Mouse (Mus musculus) adrenal gland, postnatal 14 days (tissue): ENCODE results near the gene Brsk2. TPM values are rescaled to one million over a fixed set of nuclear protein-coding genes. Genes with fewer than 3 reads are reported as not detected.
A peak's percentile ranks its signal among the peaks of the same experiment; 100 is the strongest.

Experiments
- DNase-seq: peaks from one replicate; pipeline ENCODE4 v3.0.0; 2021; ENCODE audit warnings: mixed read lengths
- total RNA-seq: library from RNA; stranded (reverse); gene quantifications from 2 replicates; pipeline ENCODE4 v1.2.3, GENCODE M21; 2021

Brsk2 gene
- total RNA-seq, 1 experiment from 2014 or later = 3.0 TPM

DNA sequence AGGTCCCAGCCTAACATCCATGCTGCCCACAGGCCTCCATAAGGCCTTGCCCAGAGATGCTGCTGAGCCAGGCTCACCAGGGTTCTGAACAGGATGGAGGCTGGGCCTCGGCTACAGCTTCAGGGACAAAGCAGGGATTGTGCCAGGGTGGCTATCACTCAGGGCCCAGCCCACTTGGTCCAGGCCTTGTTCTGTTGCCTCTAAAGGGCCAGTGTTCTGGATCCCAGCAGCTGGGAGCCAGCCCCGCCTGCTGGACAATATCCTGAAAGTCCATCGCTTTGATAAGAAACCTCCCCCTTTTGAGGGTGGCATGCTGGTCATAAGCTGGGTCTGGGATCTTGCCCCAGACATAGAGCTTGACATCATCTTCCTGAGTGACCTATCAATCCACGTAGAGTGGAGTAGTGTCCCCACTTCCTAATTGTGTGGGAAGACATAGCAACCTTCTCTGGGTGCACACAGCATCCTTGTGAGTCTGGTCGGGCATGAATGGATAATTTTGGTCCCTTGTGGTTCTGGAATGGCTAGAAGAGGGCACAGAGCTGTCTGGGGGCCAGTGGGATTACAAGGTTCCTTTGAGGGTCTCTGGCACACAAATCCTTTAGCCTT, 6.1 kb downstream of the Brsk2 start:
- DNase-seq = no peak

DNA sequence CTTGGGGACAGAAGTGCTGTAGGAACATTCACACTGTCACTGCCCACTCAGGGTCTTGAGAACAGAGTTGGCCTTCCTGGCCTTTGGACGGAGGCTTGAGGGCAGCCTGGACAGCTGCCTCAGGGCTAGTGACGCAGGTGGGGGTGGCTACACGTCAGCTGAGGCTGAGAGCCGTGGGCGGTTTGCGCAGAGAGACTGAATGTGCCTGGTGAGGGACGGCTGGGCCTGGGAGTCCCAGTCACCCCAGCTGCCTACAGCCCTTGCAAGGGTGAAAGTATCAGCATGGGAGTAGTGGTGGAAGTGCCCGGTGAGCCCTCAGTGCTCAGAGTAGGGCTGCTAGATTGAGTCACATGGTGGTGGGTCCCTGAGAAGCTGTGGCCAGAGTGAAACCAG, 6.6 kb downstream of the Brsk2 start:
- DNase-seq = no peak

DNA sequence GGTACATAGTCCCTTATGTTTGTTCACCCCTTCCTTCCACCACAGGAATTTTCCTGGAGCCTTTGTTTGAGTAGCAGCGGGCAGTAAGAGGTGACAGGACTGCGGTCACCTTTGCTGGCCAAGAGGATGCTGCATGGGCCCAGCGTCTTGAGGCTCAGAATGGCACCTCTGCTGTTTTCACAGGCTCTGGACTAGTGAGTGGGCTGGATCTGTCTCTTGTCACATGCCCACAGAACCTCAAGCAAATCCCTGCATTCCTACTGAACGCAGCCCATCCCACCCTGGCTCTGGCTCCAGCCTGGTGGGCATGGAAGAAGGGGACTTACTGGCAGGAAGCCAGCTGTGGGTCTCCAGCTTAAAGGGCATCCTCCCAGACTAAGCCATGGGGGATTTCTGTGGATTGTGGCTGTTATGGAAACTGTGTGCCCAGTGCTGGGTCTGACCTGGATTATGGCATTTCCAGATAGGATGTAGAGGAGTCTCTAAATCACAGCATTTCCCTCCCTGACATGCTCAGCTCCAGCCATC, 8.0 kb downstream of the Brsk2 start:
- no peak for DNase-seq

DNA sequence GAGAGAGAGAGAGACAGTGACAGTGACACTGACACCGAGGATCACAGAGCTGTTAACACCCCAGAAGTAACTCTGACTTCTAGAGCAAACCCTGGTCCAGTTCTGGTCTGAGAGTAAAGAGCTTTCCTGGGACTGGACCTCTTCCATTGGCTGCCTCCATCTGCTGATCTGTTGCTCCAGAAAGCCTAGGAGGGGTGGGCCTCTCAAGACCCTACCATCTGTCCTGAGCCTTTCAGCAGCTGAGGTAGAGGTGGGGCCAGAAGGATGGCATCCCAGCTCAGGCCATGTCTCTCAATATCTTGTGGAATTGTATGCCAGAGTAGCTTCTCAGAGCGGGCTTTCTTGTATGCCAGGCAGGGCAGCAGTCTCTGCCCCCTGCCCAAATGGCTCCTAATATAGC, 8.7 kb downstream of the Brsk2 start:
- no peak for DNase-seq

DNA sequence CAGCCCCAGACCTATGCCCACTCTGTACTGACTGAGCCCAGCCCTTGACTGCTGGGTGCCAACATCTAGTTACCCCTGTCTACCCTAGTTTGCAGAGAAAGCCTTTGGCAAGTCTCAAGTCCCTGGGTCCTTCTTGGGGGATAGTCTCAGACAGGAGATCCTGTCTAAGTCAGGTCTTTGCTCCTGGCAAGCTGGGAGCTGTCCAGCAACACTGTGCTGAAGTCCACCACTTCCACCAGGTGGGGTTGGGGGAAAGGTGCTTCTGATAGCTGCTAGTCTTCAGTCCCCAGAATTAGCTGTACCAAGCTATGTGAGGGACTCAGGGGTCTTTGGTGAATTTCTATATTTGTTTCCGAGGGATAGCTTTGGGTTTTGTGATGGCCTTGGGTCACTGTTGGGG, 9.6 kb downstream of the Brsk2 start:
- peak; percentile 47 for DNase-seq

DNA sequence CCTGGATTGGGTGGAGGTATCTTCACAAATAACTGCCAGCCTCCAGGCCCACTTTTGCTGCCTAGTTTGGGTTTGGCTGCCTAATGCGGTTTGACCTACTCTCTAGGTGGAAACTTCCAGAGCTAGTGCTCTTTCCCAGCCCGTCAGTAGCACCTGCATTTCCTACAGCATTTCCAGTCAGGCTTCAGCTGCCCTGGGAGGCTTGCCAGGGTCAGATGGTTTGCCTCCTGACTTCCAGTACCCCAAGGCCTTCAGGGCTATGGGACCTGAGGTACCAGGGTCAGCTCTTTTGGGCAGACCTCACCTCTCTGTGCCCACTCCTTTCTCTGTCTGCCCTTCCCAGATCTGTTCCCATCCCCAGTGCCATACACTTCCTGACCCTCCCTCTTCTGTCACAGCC, 11.4 kb downstream of the Brsk2 start:
- no peak for DNase-seq

DNA sequence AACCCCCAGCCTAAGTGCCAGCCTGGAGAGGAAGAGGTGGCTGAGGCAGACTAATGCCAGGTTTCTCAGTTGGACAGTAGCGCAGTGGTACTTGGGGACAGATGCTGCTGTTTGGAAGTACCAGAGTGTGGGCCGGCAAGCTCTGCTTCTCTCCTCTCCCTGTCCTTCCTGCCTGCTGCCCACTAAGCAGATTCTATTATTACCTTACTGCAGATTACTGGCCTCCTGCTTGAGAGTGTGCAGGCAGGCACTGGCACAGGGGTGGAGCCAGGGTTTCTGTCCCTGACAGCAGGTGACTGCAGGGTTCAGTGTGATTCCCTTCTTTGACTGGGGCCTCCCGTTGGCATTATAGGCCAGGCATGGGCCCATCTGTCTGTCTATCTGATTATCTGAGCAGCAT, 11.9 kb downstream of the Brsk2 start:
- DNase-seq = no peak

DNA sequence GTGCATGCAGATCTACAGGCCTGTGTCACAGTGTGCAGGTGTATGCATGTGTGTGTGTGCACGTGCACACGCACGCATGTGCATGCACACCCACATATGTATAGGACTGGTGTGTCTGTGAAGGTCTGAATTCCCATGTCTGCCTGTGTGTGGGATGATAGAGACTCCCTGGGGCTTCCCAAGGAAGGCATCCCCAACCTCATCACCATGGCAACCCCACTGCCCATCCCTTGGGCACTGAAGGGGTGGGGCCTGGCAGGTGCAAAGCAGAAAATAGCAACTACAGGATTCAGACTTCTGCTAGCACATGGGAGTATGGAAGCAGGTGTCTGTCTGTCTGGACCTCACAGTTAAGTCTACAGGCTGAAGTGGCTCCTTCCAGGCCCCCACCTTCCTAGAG, 13.0 kb downstream of the Brsk2 start:
- no peak for DNase-seq

DNA sequence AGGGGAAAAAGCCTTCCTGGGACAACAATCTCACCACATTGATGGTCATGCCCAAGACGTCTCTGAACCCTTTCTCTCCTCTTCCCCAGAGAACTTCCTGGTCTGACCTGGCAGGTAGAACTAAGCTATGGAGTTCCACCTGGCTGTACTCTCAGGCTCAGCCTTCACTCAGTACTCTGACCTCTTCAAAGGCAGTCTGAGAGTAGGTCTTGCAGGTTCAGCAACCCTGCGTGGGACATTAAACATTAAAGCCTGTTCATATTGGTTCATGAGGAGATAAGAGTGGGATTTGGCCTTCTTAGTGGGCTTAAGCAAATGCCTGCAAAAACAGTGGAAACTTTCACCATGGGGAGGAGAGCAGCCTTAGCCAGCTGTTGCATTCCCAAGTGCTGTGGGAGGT, 16.7 kb downstream of the Brsk2 start:
- no peak for DNase-seq

DNA sequence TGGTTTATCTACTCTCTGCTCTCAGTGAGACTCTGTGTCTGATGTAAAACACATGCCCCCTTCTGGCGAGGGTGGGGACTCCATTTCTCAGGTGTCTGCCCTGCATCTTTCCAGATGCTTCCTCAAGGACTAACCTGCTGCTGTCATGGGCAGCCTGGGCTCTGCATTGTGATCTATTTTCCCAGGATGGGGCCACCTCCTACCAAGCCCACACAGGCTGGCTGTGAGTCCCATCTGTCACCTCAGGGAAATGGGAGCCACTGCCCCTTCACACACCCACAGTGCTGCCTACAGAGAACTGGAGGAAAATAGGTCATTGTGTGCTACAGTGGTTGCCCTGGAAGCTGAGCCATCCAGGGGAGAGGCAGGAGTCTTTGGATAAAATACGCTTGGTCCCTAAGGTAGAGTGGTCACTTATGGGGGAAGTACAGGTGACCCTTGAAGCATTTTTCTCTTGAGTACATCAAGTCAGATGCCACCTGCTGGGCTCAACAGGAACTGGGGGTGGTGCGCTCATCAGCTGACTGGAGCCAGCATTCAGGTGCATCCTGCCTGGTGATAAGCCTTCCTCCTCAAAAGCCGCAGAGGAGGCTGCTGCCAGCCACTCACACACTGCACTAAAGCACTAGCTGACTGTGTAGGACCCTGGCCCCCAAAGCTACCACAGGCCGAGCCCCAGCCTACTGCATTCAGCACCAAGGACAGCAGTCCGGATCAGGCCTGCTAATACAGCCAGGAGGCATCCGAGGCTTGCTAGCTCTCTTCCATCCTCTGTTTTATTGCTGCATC, 23.5 kb downstream of the Brsk2 start:
- DNase-seq = peak; percentile 72

DNA sequence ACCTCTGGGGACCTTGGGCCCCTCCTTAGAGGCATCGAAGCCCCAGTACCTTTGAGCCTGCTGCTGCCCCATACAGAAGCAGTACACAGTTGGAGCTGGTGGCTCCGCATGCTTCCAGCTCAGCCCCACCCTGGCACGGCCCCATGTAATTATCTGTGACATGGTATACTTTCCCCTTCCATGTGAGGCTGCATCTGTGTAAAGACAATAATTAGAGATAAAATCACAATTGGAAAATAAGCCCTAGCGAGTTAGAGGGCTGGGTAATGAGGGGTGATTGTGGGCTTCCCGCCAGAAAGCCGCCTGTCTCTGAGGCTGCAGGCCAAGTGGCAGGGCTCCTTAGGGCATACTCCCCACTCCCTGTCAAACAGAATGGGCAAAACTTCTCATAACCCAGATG, 28.5 kb downstream of the Brsk2 start:
- no peak for DNase-seq

DNA sequence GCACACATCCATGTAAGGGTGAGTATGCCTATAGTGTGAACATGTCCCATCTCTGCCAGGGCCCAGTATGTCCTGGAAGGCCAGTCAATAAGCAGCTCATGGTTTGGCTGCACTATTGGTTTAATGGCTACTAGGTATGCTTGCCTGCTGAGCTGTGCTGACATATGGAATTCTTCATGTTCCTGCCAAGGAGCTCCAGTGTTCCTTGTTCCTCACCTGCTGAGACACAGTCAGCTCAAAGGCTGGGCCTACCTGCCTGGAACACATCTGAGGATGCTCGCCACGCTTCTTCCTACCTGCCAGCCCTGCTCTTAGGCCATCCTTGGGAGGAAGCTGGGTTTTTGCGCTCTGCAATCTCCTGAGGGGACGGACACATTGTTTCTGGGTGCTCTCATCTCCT, 29.7 kb downstream of the Brsk2 start:
- DNase-seq = no peak

DNA sequence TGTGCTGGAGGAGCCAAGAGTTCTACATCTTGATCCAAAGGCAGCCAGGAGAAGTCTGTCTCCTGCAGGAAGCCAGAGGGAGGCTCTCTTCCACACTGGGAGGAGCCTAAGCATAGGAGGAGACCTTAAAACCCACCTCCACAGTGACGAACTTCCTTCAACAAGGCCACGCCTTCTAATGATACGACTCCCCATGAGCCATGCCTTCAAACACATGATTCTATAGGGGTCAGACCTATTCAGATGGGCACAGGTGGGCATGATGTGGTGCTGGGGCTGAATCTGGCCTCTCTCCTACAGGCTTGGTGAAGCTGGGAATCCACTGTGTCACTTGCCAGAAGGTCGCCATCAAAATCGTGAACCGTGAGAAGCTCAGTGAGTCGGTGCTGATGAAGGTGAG, 31.7 kb downstream of the Brsk2 start:
- DNase-seq = no peak

DNA sequence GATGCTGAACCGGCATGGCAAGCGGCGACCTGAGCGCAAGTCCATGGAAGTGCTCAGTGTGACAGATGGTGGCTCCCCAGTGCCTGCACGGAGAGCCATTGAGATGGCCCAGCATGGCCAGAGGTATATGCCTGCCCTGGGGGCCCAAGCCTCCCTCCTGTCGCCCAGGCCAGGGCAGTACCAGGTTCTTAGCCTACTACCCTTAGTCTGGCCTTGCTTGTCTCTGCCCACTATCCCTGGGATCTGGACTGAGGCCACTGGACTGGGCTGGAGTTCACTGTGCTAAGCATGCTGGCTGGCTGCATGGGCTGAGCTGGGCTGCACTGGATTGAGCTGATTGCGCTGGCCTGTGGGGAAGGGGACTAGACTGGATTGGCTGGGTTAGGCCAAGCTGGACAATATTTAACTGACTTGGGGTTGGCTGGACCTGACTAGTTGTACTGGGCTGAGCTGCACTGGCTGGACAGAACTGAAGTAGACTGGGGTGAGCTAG, 38.8 kb downstream of the Brsk2 start:
- no peak for DNase-seq

DNA sequence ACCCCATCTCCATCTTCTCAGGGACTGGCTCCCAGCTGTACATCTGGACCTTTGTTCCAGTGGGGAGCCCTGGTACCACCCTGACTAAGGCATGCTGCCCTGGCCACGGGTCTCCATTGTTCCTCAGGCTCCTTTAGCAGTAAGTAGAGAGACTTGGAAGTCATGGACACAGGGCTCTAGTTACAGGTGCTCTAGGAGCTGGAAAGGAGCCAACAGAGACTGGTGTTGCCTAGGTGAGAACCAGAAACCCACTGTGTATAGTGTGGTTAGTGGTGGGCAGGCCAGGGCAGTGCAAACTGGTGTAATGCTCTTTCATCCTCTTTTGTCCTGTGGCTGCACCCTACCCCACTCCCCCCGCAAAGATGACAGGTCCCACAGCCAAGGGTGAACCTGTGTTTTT, 41.6 kb downstream of the Brsk2 start:
- DNase-seq = no peak

DNA sequence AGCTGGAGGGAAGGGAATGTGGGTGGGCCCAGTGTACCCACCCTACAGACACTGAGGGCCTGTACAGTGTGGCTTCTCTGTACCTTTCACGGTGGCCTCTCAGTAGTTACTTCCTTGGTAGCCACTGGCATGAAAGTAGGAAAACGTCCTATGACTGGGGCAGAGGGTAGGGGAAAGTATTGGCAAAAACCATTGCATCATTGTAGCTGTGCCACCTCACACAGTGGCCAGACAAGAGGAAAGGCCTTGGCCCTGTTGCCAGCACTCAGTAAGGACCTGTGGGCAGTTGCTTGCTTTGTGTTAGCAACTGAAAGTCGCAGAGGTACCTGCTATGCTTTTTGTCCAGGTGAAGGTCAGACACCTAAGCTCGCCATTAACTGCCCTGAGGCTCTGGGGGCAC, 44.6 kb downstream of the Brsk2 start:
- peak; percentile 34 for DNase-seq

DNA sequence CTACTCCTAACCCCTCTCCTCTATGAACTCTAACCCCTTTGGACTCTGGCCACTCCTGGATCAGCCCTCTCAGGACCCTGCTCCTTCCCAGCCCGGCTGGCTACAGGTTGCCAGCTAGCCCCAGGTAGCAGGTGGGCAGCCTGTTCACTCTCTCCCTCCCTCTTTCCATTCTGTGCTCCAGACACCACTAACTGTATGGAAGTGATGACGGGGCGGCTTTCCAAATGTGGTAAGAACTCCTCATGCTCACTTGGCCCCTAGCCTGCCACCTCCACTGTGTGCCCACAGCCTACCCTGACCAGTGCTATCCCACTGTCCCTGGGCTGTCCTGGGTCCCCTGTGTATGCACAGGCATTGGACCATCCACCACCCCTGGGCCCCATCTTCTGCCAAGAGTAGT, 51.1 kb downstream of the Brsk2 start:
- DNase-seq = no peak

DNA sequence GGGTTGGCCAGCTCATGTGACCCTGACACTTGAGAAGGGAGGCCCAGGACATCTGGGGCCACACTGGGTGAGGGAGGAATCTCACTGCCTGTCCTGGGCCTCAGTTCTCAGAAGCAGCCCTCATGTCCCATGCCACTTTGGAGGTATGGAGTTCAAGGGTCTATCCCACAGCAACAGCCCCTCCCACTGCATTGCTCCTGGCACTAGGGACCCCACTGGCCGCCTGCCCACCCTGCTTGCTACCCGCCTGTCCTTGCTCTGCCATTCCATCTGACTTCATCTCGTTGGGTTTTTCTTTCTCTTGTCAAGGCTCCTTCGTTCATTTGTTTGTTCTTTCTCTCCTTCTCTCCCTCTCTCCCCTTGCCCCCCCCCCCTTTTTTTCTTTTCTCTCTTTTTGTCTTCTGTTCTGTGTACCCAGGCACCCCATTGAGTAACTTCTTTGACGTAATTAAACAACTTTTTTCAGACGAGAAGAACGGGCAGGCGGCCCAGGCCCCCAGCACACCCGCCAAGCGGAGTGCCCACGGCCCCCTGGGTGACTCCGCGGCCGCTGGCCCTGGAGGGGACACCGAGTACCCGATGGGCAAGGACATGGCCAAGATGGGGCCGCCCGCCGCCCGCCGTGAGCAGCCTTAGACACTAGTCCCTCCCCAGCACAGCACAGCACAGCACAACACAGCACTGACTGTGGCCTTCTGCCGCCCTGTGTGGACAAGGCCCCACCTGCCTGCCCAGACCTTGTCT, 52.2 kb downstream of the Brsk2 start:
- peak; percentile 53 for DNase-seq

DNA sequence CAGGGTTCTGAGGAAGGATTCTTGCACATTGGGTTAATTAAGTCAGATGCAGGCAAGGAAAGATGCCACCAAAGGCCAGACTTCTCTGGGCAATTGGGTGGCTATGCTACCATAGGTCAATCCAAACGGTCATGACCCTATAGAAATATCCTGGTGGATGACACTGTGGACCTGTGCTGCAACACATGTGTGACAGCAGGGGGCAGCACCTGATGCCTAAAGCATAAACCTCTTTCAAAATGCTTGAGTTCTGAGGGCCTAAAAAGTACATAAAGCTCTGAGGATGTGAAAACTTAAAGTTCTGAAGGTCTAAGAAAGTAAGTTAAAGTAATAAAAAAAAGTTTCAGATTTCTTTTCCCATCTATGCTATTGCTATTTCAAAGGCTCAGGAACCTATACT, 67.0 kb downstream of the Brsk2 start:
- DNase-seq = peak; percentile 62

DNA sequence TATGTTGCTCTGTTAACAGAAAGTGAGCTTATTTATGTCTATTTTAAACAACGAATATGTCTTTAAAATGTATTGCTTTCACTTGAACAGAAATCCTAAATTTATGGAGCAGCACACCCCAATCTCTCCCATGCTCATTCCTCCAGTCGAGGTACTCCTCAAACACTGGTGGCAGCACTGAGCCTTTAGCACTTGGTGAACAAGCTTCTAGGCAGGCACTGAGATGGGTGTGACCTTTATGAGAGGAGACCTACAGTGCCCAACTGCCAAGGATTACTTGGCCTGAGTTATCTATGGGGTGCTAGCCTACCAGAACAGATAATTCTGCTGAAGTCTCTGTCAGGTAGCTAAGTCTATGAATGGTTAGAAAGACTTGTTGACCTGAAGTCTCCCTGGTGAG, 70.1 kb downstream of the Brsk2 start:
- no peak for DNase-seq

DNA sequence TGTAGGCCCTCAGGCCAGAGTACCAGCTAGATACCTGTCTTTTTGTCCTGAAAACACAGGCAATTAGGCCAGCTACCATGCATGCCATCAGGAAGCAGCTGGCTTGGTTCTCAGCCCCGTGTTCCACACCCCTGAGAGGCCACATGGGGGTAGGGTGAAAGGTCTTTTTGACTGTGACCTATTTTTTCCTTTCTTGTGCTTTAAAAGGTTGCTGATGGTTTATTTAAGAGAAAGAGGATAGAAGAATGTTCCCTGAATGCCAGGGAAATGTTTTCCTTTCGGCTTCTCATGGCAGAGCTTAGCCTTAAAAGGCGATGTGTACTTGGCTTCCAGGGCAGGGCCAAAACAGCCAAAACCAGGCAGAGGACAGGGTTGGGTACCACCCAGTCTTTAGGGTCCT, 71.3 kb downstream of the Brsk2 start:
- no peak for DNase-seq

DNA sequence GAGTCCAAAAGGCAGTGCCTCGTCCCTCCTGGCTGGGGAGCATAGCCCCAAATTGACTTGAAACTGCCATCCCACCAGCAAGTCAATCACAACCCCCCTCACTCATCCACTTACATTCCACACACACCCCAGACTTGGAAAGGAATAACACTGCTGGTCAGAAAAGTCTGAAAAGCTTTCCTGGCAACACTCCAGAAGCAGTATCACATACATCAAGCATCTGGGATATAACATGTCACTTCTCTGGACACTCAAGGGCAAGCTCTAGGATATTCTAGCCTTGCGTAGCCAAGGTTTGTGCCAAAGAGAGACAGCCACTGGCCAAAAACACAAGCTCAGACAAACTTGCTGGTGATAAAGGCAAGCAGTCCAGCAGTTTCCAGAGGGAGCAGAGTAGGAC, 75.6 kb downstream of the Brsk2 start:
- no peak for DNase-seq

DNA sequence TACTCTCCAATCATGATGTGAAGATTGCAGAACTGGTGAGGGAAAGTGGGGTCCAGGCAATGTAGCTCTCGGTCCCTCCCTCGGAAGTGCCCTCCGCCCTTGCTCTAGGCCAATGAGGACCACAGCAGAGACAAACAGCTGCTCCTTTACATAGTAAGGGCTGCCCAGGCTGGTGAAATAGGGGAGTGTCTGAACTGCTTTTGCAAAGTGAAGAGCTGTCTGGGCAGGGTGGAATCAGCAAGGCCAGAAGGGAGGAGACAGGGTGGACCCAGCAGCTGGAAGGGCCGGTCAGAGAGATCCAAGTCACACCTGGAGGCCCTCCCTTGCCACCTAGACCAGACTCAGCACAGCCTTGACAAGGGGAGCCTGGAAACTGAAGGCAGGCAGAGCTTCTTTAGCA, 76.4 kb downstream of the Brsk2 start:
- DNase-seq = no peak
